Mouse (Mus musculus): ENCODE data around the gene Nipsnap3a.

DNA sequence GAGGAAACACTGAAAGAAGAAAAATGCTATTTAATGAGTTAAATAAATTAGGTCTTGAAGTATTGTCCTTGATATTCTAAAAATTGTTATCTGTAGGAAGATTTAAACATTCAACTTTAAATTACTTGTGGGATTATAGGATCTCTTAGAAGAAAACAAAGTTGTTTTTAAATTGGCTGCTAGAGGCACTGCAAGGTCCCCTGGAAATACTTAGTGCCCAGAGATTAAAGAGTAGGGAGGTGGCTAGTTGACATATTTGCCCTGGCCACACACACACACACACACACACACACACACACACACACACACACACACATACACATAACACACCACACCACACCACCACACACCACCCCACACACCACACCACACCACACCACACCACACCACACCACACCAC, 24.8 kb upstream of the Nipsnap3a start, which contains the start of gene Olfr270:
- TF ChIP-seq GATA1 (IDR thresholded peaks at IDR 0.05; ENCODE audit: borderline replicate concordance, low read length) (no peak), CTCF (IDR thresholded peaks at IDR 0.05; ENCODE audit: low read depth, low read length) (no peak)

All from G1E (cell line).